Mouse (Mus musculus) liver, postnatal 0 days (tissue): ENCODE data around the gene Ugt1a9.
"Not testable (repeated sequence)": the region's sequence is repeated elsewhere in the genome, so short reads cannot be mapped to it uniquely, and the experiment has no call there.

Experiments used
- CTCF ChIP-seq: sonication (generic); IDR thresholded peaks from 2 replicates; pipeline ENCODE4 v1.5.1; 2016; ENCODE audit warnings: antibody characterized with exemption, low read depth
- EP300 ChIP-seq: IDR thresholded peaks from 2 replicates; pipeline ENCODE4 v1.6.1; 2016; ENCODE audit warnings: antibody characterized with exemption, low read depth, mild to moderate bottlenecking

DNA sequence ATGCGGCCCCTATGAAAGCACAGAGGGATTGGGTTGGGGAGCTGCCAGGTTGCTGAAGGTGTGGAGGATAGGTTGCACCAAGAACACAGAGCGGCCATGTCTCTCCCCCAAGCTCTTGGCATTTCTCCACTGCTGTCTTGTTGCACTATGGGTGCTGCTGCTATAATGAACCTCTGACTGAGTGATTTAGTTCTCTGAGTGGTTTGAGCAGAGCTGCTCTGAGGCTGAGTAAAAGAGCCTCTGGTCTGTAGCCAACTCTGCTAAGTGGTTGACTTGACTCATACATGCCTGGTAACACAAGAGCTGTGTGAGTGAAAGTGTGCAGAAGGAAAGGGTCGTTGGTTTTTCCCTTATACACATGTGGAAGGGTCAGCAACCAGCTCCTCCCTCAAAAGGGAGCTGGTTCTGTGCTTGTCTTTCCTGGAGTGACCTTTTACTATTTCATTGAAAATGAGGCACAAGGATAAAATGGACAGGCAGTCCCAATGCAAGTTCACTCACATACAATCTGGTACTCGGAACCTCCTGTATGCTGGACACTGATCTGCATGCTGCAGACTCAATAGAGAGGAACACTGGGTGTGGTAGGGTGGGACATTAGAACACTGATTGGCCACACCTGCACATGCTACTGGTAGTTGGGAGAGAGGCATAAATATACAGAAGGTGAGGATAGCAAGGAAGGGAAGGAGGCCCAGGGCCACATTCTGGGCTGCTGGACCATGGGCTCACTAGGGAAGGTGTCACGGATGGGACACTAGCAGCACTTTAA is 33.3 kb downstream of the Ugt1a9 start:
- TF ChIP-seq CTCF, EP300: not testable (repeated sequence)
